Comparison of ENCODE assay signal across 9 mouse cellular contexts in the genomic region with DNA sequence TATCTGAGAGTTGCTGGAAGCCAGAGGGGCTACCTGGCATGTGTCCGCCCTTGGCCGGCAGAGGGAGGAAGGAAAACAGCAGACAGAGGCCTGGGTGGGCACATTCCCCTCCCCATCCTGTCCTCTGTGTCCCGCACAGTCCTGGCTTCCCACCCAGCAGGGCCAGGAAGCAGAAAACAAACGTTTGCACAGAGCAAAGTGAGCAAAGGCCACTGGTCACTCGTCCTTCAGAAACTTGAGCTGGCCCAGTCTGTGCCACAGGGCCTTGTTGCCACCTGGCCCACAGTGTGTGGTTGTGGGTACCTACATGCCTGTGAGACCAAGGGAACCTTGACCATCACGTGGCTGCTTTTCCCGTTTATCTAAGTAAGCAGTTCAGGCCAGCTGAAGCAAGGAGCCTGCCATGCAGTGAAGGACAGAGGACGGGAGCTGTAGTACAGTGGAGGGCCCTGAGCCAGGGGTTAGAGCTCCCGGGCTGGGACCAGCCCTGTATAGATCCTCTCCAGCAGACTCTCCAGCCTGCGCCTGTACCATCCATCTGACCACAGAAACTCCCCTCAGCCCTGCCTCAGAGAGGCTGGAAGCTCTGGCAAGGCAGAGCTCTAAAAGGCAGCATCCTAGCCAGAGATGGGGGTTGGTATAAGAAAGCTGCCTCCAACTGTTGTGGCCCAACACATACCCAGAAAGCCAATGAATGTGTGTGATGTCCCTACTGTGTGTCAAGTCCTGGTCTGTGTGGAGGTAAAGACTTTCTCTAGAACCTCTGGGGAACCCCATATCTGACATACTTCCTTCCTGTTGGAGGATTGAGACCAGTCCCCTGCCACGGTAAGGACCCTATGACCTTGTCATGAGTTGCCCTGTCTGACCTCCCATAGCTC.
DNase-seq lines count a peak whose midpoint lies in the region; ATAC-seq and TF ChIP-seq lines count a peak whose summit lies in the region.
"Had no signal": no experiment of that assay in that cellular context is flagged by ENCODE, and none has a peak within 500 bp of the region (broad histone marks: within the 10 kb centered on the region; RNA-seq: fewer than 3 reads in every experiment).

No protein-coding gene starts in this region.

- no peak overlapping the region for H3K4me3 ChIP-seq in brown adipose tissue, adult 24 weeks (ENCODE audit: insufficient read depth, low read depth, low read length)
- no peak overlapping the region for H3K4me3 ChIP-seq in hindbrain, embryonic 15.5 days
- H3K4me3 ChIP-seq in liver, adult 2 months (ENCODE audit: insufficient read depth, low read depth, low read length), result no peak overlapping the region

- no peak for ATAC-seq in hindbrain, embryonic 15.5 days (ENCODE audit: low FRiP score, low read depth)
- no peak for ATAC-seq in megakaryocyte progenitor cell, adult 5-6 weeks (replicated peaks; ENCODE audit: poor library complexity)

- no peaks in the 10 kb centered on the region for H3K36me3 ChIP-seq in hindbrain, embryonic 15.5 days
- no peaks in the 10 kb centered on the region for H3K36me3 ChIP-seq in liver, adult 2 months (ENCODE audit: control insufficient read depth, insufficient read depth, low read length)

- peak overlapping the region; percentile 94 for H3K27ac ChIP-seq in brown adipose tissue, adult 24 weeks (replicated peaks; ENCODE audit: low read depth, low read length)
- peak overlapping the region; percentile 39; the same call in 1 of the 2 replicates for H3K27ac ChIP-seq in hindbrain, embryonic 15.5 days (replicated peaks)
- H3K27ac ChIP-seq in liver, adult 2 months (replicated peaks; ENCODE audit: insufficient read depth, low read depth, low read length), result peak overlapping the region; percentile 93
- H3K27ac ChIP-seq: macrophage had no signal

- H3K9me3 ChIP-seq in hindbrain, embryonic 15.5 days, result no peaks in the 10 kb centered on the region

- H3K79me2 ChIP-seq in liver, adult 2 months (ENCODE audit: control insufficient read depth, insufficient read depth, low read length), result peaks cover 4% of the 10 kb centered on the region

- no peaks in the 10 kb centered on the region for H3K27me3 ChIP-seq in hindbrain, embryonic 15.5 days
- no peaks in the 10 kb centered on the region for H3K27me3 ChIP-seq in liver, adult 2 months (ENCODE audit: control insufficient read depth, insufficient read depth, low read length)

- DNase-seq in adrenal gland, adult (ENCODE audit: inconsistent age in 2 of 2, low spot score in 1 of 2), result peak; percentile 68 to 90
- DNase-seq in adrenal gland, postnatal 25 days, result no peak
- peak; percentile 99 for DNase-seq in liver, adult 2 months (ENCODE audit: extremely low read depth, low read depth, low spot score)
- no peak for DNase-seq in urinary bladder, postnatal 4 days (ENCODE audit: low spot score in 2 of 2)
- no peak for DNase-seq in layer of hippocampus, postnatal 10 days (ENCODE audit: low spot score in 2 of 2)

- 69% methylated on average over 11 of the region's 11 CpGs for WGBS in hindbrain, embryonic 15.5 days
- 11% methylated on average over 11 of the region's 11 CpGs for WGBS in liver, adult 2 months

- no peak for TF ChIP-seq POLR2A in liver, adult 2 months (IDR thresholded peaks at IDR 0.05; ENCODE audit: extremely low read depth, insufficient read depth, low read length)

- no peak overlapping the region for H3K9ac ChIP-seq in hindbrain, embryonic 15.5 days
- H3K9ac ChIP-seq in liver, adult 2 months (ENCODE audit: low read depth, low read length), result peak overlapping the region; percentile 46

- no peak overlapping the region for H3K4me2 ChIP-seq in hindbrain, embryonic 15.5 days

- 0 out of 2 replicates have a peak, but pooled peaks have one; percentile 4 for TF ChIP-seq CTCF in liver, adult 2 months (IDR thresholded peaks at IDR 0.05; ENCODE audit: low read depth, low read length)

- H3K4me1 ChIP-seq in brown adipose tissue, adult 24 weeks (ENCODE audit: control insufficient read depth, insufficient read depth, insufficient read length, low read length), result peaks cover 72% of the 10 kb centered on the region
- H3K4me1 ChIP-seq in hindbrain, embryonic 15.5 days (replicated peaks), result peaks cover 73% of the 10 kb centered on the region
- H3K4me1 ChIP-seq in liver, adult 2 months (ENCODE audit: control insufficient read depth, insufficient read depth, low read length), result peaks cover 64% of the 10 kb centered on the region

Comparison
In these comparisons a context has a peak if more than half of its experiments do, and no peak if none do; other contexts are left out.
1. DNase-seq: peak in adrenal gland, adult (2 of 2) and liver, adult 2 months (single experiment); none in adrenal gland, postnatal 25 days (single experiment), urinary bladder, postnatal 4 days (0 of 2) and layer of hippocampus, postnatal 10 days (0 of 2).
2. H3K27ac ChIP-seq: peak in every context shown above with its lines; median percentile 94 in brown adipose tissue, adult 24 weeks; 93 in liver, adult 2 months; 39 in hindbrain, embryonic 15.5 days.